Mouse (Mus musculus) heart, adult 2 months (tissue): ENCODE measurements around the gene Taf8. TPM values are rescaled to one million over a fixed set of nuclear protein-coding genes. Genes with fewer than 3 reads are reported as not detected.
"Not testable (repeated sequence)": the region's sequence is repeated elsewhere in the genome, so short reads cannot be mapped to it uniquely, and the experiment has no call there.

ENCODE experiments used
- DNase-seq, 2 experiments: peaks; one replicate each; pipeline ENCODE4 v3.0.0; 2021
- H3K27ac ChIP-seq: fragments of 200-600 bp; 2 replicates; pipeline ENCODE4 v1.8.1; 2022
- H3K27me3 ChIP-seq: fragments of 200-500 bp; 2 replicates; pipeline ENCODE4 v1.6.1; 2012; ENCODE audit warnings: mild to moderate bottlenecking, low read length, inconsistent platforms, mixed read lengths; ENCODE audit not compliant: control insufficient read depth, insufficient read depth
- H3K36me3 ChIP-seq: fragments of 200-500 bp; 2 replicates; pipeline ENCODE4 v1.6.1; 2012; ENCODE audit warnings: low read length, inconsistent platforms; ENCODE audit not compliant: control insufficient read depth, insufficient read depth
- H3K4me1 ChIP-seq: fragments of 200-500 bp; 2 replicates; pipeline ENCODE4 v1.6.1; 2011; ENCODE audit warnings: low read length; ENCODE audit not compliant: control insufficient read depth, insufficient read depth
- H3K4me3 ChIP-seq: fragments of 200-600 bp; 2 replicates; pipeline ENCODE4 v1.8.1; 2022
- H3K79me2 ChIP-seq: fragments of 200-500 bp; replicated peaks from 2 replicates; pipeline ENCODE4 v1.6.1; 2012; ENCODE audit warnings: mild to moderate bottlenecking, inconsistent platforms, low read length, moderate library complexity, mixed read lengths; ENCODE audit not compliant: control insufficient read depth, insufficient read depth
- H3K9ac ChIP-seq: fragments of 200-500 bp; 2 replicates; pipeline ENCODE4 v1.6.1; 2012; ENCODE audit warnings: low read depth, mild to moderate bottlenecking, control low read depth, inconsistent platforms, low read length, mixed read lengths
- CTCF ChIP-seq: fragments of 200-600 bp; IDR thresholded peaks from 2 replicates; pipeline ENCODE4 v1.8.1; 2022; ENCODE audit warnings: antibody characterized with exemption, mild to moderate bottlenecking, moderate library complexity
- EP300 ChIP-seq: fragments of 200-500 bp; IDR thresholded peaks from 2 replicates; pipeline ENCODE4 v1.6.1; 2011; ENCODE audit warnings: low read depth, low read length, control low read depth; ENCODE audit not compliant: insufficient read depth
- POLR2A ChIP-seq: fragments of 200-500 bp; IDR thresholded peaks from 2 replicates; pipeline ENCODE4 v1.6.1; 2011; ENCODE audit warnings: mild to moderate bottlenecking, low read depth, low read length, control low read depth; ENCODE audit not compliant: insufficient read depth
- WGBS: fragments of 180-500 bp; shearing (Covaris S2); methylation state at CpG from one replicate; pipeline ENCODE4 v1.1.7; 2018; 5-methylcytosine and 5-hydroxymethylcytosine counted together
- intact Hi-C: fragments of 180-260 bp; cut with DNase I; formaldehyde crosslinking; loops from one replicate; pipeline ENCODE4 v1.15.1; 2025
- polyA plus RNA-seq: library from polyadenylated mRNA; depleted of rRNA; stranded (reverse); fragments of >200 nt; gene quantifications from 2 replicates; pipeline ENCODE4 v1.2.3, GENCODE M21; 2012
- total RNA-seq, 2 experiments: library from RNA; stranded (reverse); gene quantifications; 2 replicates each; pipeline ENCODE4 v1.2.3; 2021

The Taf8 gene
- total and polyA plus RNA-seq, 3 experiments = 10.8 to 14.2 (median 12.5) TPM

- Histone ChIP-seq H3K4me1 (peaks cover 21% of the 10 kb centered on the region), H3K79me2 (no peaks in the 10 kb centered on the region), H3K9ac (no peak overlapping the region), H3K27me3 (no peaks in the 10 kb centered on the region), H3K27ac (no peak overlapping the region; the same call in 1 of the 2 replicates), H3K4me3 (no peak overlapping the region), H3K36me3 (peaks cover 2% of the 10 kb centered on the region; the same call in 1 of the 2 replicates)
- TF ChIP-seq POLR2A (no peak), CTCF (no peak), EP300 (no peak)
- intact Hi-C loops = no loop called here
- DNase-seq = no peak
These were observed 1.6 kb upstream of the Taf8 start for GRCm38 (mm10) chr17:47503689-47504088.

DNA sequence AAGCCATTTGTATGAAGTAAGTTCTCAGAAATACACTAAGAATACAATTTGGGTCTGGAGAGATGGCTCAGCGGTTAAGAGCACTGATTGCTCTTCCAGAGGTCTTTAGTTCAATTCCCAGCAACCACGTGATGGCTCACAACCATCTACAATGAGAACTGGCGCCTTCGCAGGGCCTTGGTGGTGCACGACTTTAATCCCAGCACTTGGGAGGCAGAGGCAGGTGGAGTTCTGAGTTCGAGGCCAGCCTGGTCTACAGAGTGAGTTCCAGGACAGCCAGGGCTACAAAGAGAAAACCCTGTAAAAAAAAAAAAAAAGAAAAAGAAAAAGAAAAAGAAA lies 584 bp upstream of the Taf8 start:
- H3K4me1 ChIP-seq = peaks cover 20% of the 10 kb centered on the region
- intact Hi-C loops, H3K36me3 ChIP-seq, DNase-seq, H3K79me2 ChIP-seq, H3K9ac ChIP-seq, H3K27me3 ChIP-seq: not testable (repeated sequence)
- H3K4me3 ChIP-seq = peak overlapping the region; percentile 90; the same call in 1 of the 2 replicates
- H3K27ac ChIP-seq = peak overlapping the region; percentile 99
- WGBS = 73% methylated on average over 6 of the region's 6 CpGs

DNA sequence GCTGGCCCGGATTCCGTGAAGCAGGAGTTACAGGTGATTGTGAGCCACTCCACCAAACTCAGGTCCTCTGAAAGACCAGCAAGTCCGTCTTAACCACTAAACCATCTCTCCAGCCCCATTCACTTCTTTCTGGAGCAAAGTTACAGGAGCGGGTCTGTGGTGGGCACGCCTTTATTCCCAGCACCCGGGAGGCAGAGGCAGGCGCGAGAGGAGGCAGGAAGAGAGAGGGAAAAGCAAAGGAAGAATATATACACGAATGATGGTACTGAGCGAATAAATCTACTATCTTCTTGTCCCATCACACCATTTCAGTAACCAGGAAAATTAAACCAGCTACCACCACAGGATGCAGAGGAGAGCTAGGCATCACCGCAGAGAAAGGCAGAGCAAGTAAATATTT lies 561 bp downstream of the Taf8 start:
- TF ChIP-seq POLR2A (no peak), CTCF (no peak), EP300 (no peak)
- Histone ChIP-seq H3K9ac (peak overlapping the region; percentile 57), H3K27me3 (no peaks in the 10 kb centered on the region), H3K4me3 (peak overlapping the region; percentile 90), H3K27ac (peak overlapping the region; percentile 99), H3K36me3 (no peaks in the 10 kb centered on the region), H3K4me1 (peaks cover 14% of the 10 kb centered on the region), H3K79me2 (no peaks in the 10 kb centered on the region)
- no peak for DNase-seq
- intact Hi-C loops = no loop called here
- WGBS = 3% methylated on average over 11 of the region's 11 CpGs

DNA sequence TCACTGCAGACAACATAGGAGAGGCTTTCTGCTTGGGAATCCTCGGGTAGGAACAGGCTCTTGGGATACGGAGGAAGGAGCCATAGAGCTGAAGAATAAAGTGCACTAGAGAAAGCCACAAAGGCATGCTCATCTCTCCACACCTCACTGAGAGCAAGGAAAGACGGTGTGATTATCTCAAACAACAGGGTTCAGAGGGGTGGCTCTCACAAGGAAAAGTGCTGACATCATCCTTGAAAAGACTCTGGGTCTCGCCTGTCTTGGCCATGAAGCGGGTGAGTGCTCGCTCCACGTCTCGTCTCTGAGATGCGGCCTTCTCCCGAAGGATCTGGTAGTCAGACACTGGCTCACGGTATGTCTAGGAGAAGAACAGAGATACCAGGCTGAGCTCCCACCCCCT lies 8.0 kb downstream of the Taf8 start:
- DNase-seq = no peak
- WGBS = 86% methylated on average over 11 of the region's 11 CpGs
- TF ChIP-seq POLR2A (no peak), EP300 (no peak), CTCF (no peak)
- Histone ChIP-seq H3K4me3 (no peak overlapping the region), H3K27me3 (no peaks in the 10 kb centered on the region), H3K79me2 (no peaks in the 10 kb centered on the region), H3K27ac (no peak overlapping the region), H3K36me3 (no peaks in the 10 kb centered on the region), H3K4me1 (no peaks in the 10 kb centered on the region), H3K9ac (no peak overlapping the region)
- intact Hi-C loops = no loop called here

GRCm38 (mm10) chr17:47493653-47494052 lies 8.4 kb downstream of the Taf8 start:
- Histone ChIP-seq H3K4me3 (no peak overlapping the region), H3K27ac (no peak overlapping the region)
- intact Hi-C loops = no loop called here

GRCm38 (mm10) chr17:47492731-47493130 lies 9.4 kb downstream of the Taf8 start:
- no peaks in the 10 kb centered on the region for H3K36me3 ChIP-seq
- no peak overlapping the region for H3K27ac ChIP-seq
- intact Hi-C loops = no loop called here
- 70% methylated on average over 6 of the region's 6 CpGs for WGBS
- H3K79me2 ChIP-seq = no peaks in the 10 kb centered on the region
- no peaks in the 10 kb centered on the region for H3K27me3 ChIP-seq
- H3K4me3 ChIP-seq = no peak overlapping the region
- DNase-seq = no peak
- no peaks in the 10 kb centered on the region for H3K4me1 ChIP-seq
- H3K9ac ChIP-seq = no peak overlapping the region
- no peak for TF ChIP-seq POLR2A
- TF ChIP-seq EP300 = no peak
- TF ChIP-seq CTCF = no peak

More at GRCm38 (mm10) chr17:47493653-47494052, 8.4 kb downstream of the Taf8 start:
- TF ChIP-seq CTCF (no peak), POLR2A (no peak), EP300 (no peak)
- Histone ChIP-seq H3K4me1 (no peaks in the 10 kb centered on the region), H3K79me2 (no peaks in the 10 kb centered on the region), H3K36me3 (no peaks in the 10 kb centered on the region), H3K9ac (no peak overlapping the region), H3K27me3 (no peaks in the 10 kb centered on the region)
- DNase-seq = no peak
- WGBS = 76% methylated on average over 6 of the region's 6 CpGs

- no peaks in the 10 kb centered on the region for H3K79me2 ChIP-seq
- H3K36me3 ChIP-seq = no peaks in the 10 kb centered on the region
- no peak overlapping the region for H3K27ac ChIP-seq
- H3K4me3 ChIP-seq = no peak overlapping the region
- WGBS = 77% methylated on average over 9 of the region's 9 CpGs
- no peaks in the 10 kb centered on the region for H3K27me3 ChIP-seq
- TF ChIP-seq CTCF (peak; percentile 37), POLR2A (no peak), EP300 (no peak)
- intact Hi-C loops = no loop called here
- no peaks in the 10 kb centered on the region for H3K4me1 ChIP-seq
- no peak for DNase-seq
- no peak overlapping the region for H3K9ac ChIP-seq
These were observed 11.3 kb downstream of the Taf8 start for GRCm38 (mm10) chr17:47490791-47491190.
